ENCODE assay signal across 10 mouse cellular contexts in genomic region chr12:29095406-29096032, GRCm38 (mm10).
A peak's percentile ranks its signal among the peaks of the same experiment; 100 is the strongest.
DNase-seq lines count a peak whose midpoint lies in the region; ATAC-seq and TF ChIP-seq lines count a peak whose summit lies in the region.
"Had no signal": no experiment of that assay in that cellular context is flagged by ENCODE, and none has a peak within 500 bp of the region (broad histone marks: within the 10 kb centered on the region; RNA-seq: fewer than 3 reads in every experiment).

No protein-coding gene starts in this region.

- DNase-seq in kidney, postnatal 25 days = no peak
- no peak for DNase-seq in forebrain, postnatal 0 days
- no peak for DNase-seq in MN1 (ENCODE audit: low spot score)
- no peak for DNase-seq in thymus, postnatal 25 days
- no peak for DNase-seq in spleen, postnatal 10 days (ENCODE audit: low spot score in 2 of 2)

- peak overlapping the region; percentile 61; the same call in 1 of the 2 replicates for H3K27ac ChIP-seq in kidney, embryonic 15.5 days
- no peak overlapping the region; the same call in 1 of the 2 replicates for H3K27ac ChIP-seq in embryonic facial prominence, embryonic 12.5 days
- peak overlapping the region; percentile 68 for H3K27ac ChIP-seq in forebrain, postnatal 0 days (ENCODE audit: low read depth, low read length)
- H3K27ac ChIP-seq in midbrain, embryonic 15.5 days = peak overlapping the region; percentile 89
- H3K27ac ChIP-seq: lung, embryonic 15.5 days had no signal

- H3K36me3 ChIP-seq in kidney, embryonic 15.5 days = no peaks in the 10 kb centered on the region
- H3K36me3 ChIP-seq in embryonic facial prominence, embryonic 12.5 days = no peaks in the 10 kb centered on the region
- no peaks in the 10 kb centered on the region for H3K36me3 ChIP-seq in forebrain, postnatal 0 days (ENCODE audit: insufficient read depth)
- no peaks in the 10 kb centered on the region for H3K36me3 ChIP-seq in midbrain, embryonic 15.5 days (replicated peaks)
- H3K36me3 ChIP-seq: lung, embryonic 15.5 days had no signal

- peaks cover 21% of the 10 kb centered on the region for H3K4me1 ChIP-seq in kidney, embryonic 15.5 days
- H3K4me1 ChIP-seq in embryonic facial prominence, embryonic 12.5 days = peaks cover 14% of the 10 kb centered on the region
- H3K4me1 ChIP-seq in forebrain, postnatal 0 days (ENCODE audit: insufficient read depth) = peaks cover 14% of the 10 kb centered on the region
- peaks cover 32% of the 10 kb centered on the region for H3K4me1 ChIP-seq in midbrain, embryonic 15.5 days

- H3K4me2 ChIP-seq in kidney, embryonic 15.5 days = peak overlapping the region; percentile 50
- H3K4me2 ChIP-seq in embryonic facial prominence, embryonic 12.5 days (replicated peaks) = peak overlapping the region; percentile 18; the same call in 1 of the 2 replicates
- H3K4me2 ChIP-seq in forebrain, postnatal 0 days (ENCODE audit: low read depth) = no peak overlapping the region
- H3K4me2 ChIP-seq in midbrain, embryonic 15.5 days = peak overlapping the region; percentile 39; the same call in 1 of the 2 replicates
- H3K4me2 ChIP-seq: lung, embryonic 15.5 days had no signal

- H3K9ac ChIP-seq in kidney, embryonic 15.5 days = no peak overlapping the region
- no peak overlapping the region for H3K9ac ChIP-seq in embryonic facial prominence, embryonic 12.5 days
- no peak overlapping the region for H3K9ac ChIP-seq in forebrain, postnatal 0 days
- no peak overlapping the region for H3K9ac ChIP-seq in midbrain, embryonic 15.5 days
- H3K9ac ChIP-seq: lung, embryonic 15.5 days had no signal

- ATAC-seq in kidney, embryonic 15.5 days (replicated peaks; ENCODE audit: low FRiP score) = no peak
- ATAC-seq in embryonic facial prominence, embryonic 12.5 days (ENCODE audit: insufficient number of reproducible peaks, insufficient read depth, low FRiP score, low TSS enrichment) = no peak
- no peak; the same call in 1 of the 2 replicates for ATAC-seq in forebrain, postnatal 0 days
- peak; percentile 62 for ATAC-seq in midbrain, embryonic 15.5 days (replicated peaks)
- ATAC-seq: activated CD4-positive, CD25-positive, alpha-beta regulatory T cell, adult 4 months had no signal

- 28% methylated on average over 1 of the region's 1 CpGs for WGBS in kidney, embryonic 15.5 days
- 28% methylated on average over 1 of the region's 1 CpGs for WGBS in embryonic facial prominence, embryonic 12.5 days
- WGBS in forebrain, postnatal 0 days = 12% methylated on average over 1 of the region's 1 CpGs
- WGBS in midbrain, embryonic 15.5 days = 8% methylated on average over 1 of the region's 1 CpGs

- no peak for TF ChIP-seq CTCF in forebrain, postnatal 0 days (IDR thresholded peaks at IDR 0.05; ENCODE audit: low read depth)

- H3K4me3 ChIP-seq in kidney, embryonic 15.5 days (replicated peaks) = 0 out of 2 replicates have a peak overlapping the region, but pooled peaks have one; percentile 4
- no peak overlapping the region for H3K4me3 ChIP-seq in embryonic facial prominence, embryonic 12.5 days
- no peak overlapping the region for H3K4me3 ChIP-seq in forebrain, postnatal 0 days (ENCODE audit: low read depth, low read length)
- H3K4me3 ChIP-seq in midbrain, embryonic 15.5 days = no peak overlapping the region
- H3K4me3 ChIP-seq: lung, embryonic 15.5 days had no signal

- H3K9me3 ChIP-seq in kidney, embryonic 15.5 days (replicated peaks) = no peaks in the 10 kb centered on the region
- no peaks in the 10 kb centered on the region for H3K9me3 ChIP-seq in embryonic facial prominence, embryonic 12.5 days
- no peaks in the 10 kb centered on the region for H3K9me3 ChIP-seq in forebrain, postnatal 0 days (ENCODE audit: low read length)
- no peaks in the 10 kb centered on the region for H3K9me3 ChIP-seq in midbrain, embryonic 15.5 days
- H3K9me3 ChIP-seq: lung, embryonic 15.5 days had no signal

- H3K27me3 ChIP-seq in kidney, embryonic 15.5 days = no peaks in the 10 kb centered on the region
- H3K27me3 ChIP-seq in embryonic facial prominence, embryonic 12.5 days = no peaks in the 10 kb centered on the region
- 0 out of 2 replicates have a peak, but pooled peaks cover 3% of the 10 kb centered on the region for H3K27me3 ChIP-seq in forebrain, postnatal 0 days (ENCODE audit: insufficient read depth, low read length)
- H3K27me3 ChIP-seq in midbrain, embryonic 15.5 days (replicated peaks) = no peaks in the 10 kb centered on the region
- H3K27me3 ChIP-seq: lung, embryonic 15.5 days had no signal
